Mouse (Mus musculus) megakaryocyte, adult 5-6 weeks (primary cell): ENCODE results near the gene Clec4b2. TPM values are rescaled to one million over a fixed set of nuclear protein-coding genes. Genes with fewer than 3 reads are reported as not detected.

Source experiments
- total RNA-seq, 2 experiments: library from RNA; stranded (forward) in 1 of 2; stranded (reverse) in 1 of 2; fragments of 153-499, 151-499 nt in 1 of 2; fragments of 221-1000, 200-1000 nt in 1 of 2; gene quantifications; 2 replicates each; pipeline versions ENCODE4 v1.2.3 to v1.2.4; 2015 to 2017

Gene Clec4b2
- total RNA-seq, 2 experiments from 2014 or later: 1.4 to 1.7 TPM

Other genes with a start within 250 kb of the Clec4b2 start
- 175 and 204 TPM in 2 replicates for gene Clec4a3, start 220.4 kb upstream of the Clec4b2 start, total RNA-seq (2015)
- 148 and 150 TPM in 2 replicates for gene Clec4a3, start 220.4 kb upstream of the Clec4b2 start, total RNA-seq (2017)
- gene Clec4a4, start 182.5 kb upstream of the Clec4b2 start, total RNA-seq (2015): 1.9 and 2.4 TPM in 2 replicates
- 0.40 and 0.53 TPM in 2 replicates for gene Clec4a4, start 182.5 kb upstream of the Clec4b2 start, total RNA-seq (2017)
- gene Clec4b1, start 122.9 kb upstream of the Clec4b2 start, total RNA-seq (2015): 35.7 and 37.7 TPM in 2 replicates
- 26.7 and 30.1 TPM in 2 replicates for gene Clec4b1, start 122.9 kb upstream of the Clec4b2 start, total RNA-seq (2017)
- gene Clec4a2, start 66.5 kb upstream of the Clec4b2 start, total RNA-seq (2015): 336 and 371 TPM in 2 replicates
- 258 and 267 TPM in 2 replicates for gene Clec4a2, start 66.5 kb upstream of the Clec4b2 start, total RNA-seq (2017)
- 1.5 and 2.3 TPM in 2 replicates for gene Clec4n, start 57.0 kb downstream of the Clec4b2 start, total RNA-seq (2015)
- gene Clec4n, start 57.0 kb downstream of the Clec4b2 start, total RNA-seq (2017): 2.4 and 2.5 TPM in 2 replicates
- 45.3 and 55.3 TPM in 2 replicates for gene Clec4d, start 89.2 kb downstream of the Clec4b2 start, total RNA-seq (2015)
- 31.2 and 42.5 TPM in 2 replicates for gene Clec4d, start 89.2 kb downstream of the Clec4b2 start, total RNA-seq (2017)
- 44.8 and 44.9 TPM in 2 replicates for gene Clec4e, start 117.0 kb downstream of the Clec4b2 start, total RNA-seq (2015)
- 43.8 TPM in 2 replicates for gene Clec4e, start 117.0 kb downstream of the Clec4b2 start, total RNA-seq (2017)
- gene Vmn2r19, start 135.4 kb downstream of the Clec4b2 start, total RNA-seq (2015): not detected in 2 replicates
- gene Vmn2r19, start 135.4 kb downstream of the Clec4b2 start, total RNA-seq (2017): not detected in 2 replicates
- gene Vmn2r20, start 245.2 kb downstream of the Clec4b2 start, total RNA-seq (2015): not detected in 2 replicates
- not detected in 2 replicates for gene Vmn2r20, start 245.2 kb downstream of the Clec4b2 start, total RNA-seq (2017)